Mouse (Mus musculus): Measurements from ENCODE around the gene Bysl. TPM values are rescaled to one million over a fixed set of nuclear protein-coding genes. Genes with fewer than 3 reads are reported as not detected.
A peak's percentile ranks its signal among the peaks of the same experiment; 100 is the strongest.

Bysl gene
- polyA plus RNA-seq, 1 experiment from 2014 or later = 31.9 TPM

GRCm38 (mm10) chr17:47578655-47579054 lies 32.6 kb downstream of the Bysl start:
- WGBS = 89% methylated on average over 6 of the region's 6 CpGs
- H3K9ac ChIP-seq (replicated peaks) = no peak overlapping the region
- no peak for ATAC-seq
- no peak overlapping the region for H3K4me2 ChIP-seq (replicated peaks)
- H3K4me3 ChIP-seq (replicated peaks) = no peak overlapping the region
- H3K27ac ChIP-seq = no peak overlapping the region
- no peaks in the 10 kb centered on the region for H3K36me3 ChIP-seq
- no peaks in the 10 kb centered on the region for H3K9me3 ChIP-seq
- no peaks in the 10 kb centered on the region for H3K27me3 ChIP-seq
- H3K4me1 ChIP-seq (replicated peaks) = no peaks in the 10 kb centered on the region

DNA sequence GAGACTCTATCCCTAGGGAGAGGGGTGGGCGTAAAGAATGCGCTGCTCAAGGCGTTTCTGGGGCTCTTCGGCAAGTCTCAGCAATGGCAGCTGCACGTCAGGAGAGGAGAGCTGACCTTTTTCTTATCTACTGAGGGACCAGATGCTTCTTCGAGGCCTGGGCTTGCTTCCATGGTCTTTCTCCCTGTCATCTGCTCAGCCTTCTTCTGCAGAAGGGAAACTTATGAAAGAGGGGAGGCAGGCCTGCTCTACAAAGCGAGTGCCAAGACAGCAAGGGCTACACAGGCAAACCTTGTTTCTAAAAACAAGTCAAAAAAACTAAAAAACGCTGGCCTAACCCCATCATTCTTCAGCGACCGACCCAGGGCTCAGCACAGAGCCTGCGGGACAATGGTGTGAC lies 36.5 kb downstream of the Bysl start:
- Histone ChIP-seq H3K9ac (replicated peaks) (no peak overlapping the region), H3K4me2 (replicated peaks) (no peak overlapping the region), H3K27me3 (no peaks in the 10 kb centered on the region), H3K9me3 (no peaks in the 10 kb centered on the region), H3K4me3 (replicated peaks) (no peak overlapping the region), H3K27ac (no peak overlapping the region), H3K4me1 (replicated peaks) (no peaks in the 10 kb centered on the region), H3K36me3 (no peaks in the 10 kb centered on the region)
- ATAC-seq = no peak
- WGBS = 75% methylated on average over 11 of the region's 11 CpGs

DNA sequence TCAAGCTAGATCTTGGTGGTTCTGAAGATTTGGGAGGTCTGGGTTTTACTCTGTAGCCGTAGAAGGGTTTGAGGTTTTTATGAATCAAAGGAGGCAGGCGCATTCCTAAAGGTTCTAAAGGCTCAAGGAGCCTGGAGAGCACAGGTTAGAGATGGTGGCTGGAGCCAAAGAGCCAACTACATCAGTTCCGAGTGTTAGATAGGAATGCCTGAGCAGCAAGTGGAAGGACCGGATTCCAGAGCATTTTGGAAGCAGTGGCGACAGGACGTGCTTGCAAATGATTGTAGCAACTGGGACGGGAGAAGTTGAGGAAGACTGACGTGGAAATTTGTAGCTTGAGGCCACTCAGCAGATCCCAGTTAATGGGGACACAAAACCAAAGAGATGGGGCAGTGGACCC lies 37.3 kb downstream of the Bysl start:
- Histone ChIP-seq H3K9ac (replicated peaks) (no peak overlapping the region), H3K27ac (no peak overlapping the region), H3K27me3 (no peaks in the 10 kb centered on the region), H3K36me3 (no peaks in the 10 kb centered on the region), H3K9me3 (no peaks in the 10 kb centered on the region), H3K4me2 (replicated peaks) (no peak overlapping the region), H3K4me1 (replicated peaks) (peaks cover 5% of the 10 kb centered on the region; the same call in 1 of the 2 replicates), H3K4me3 (replicated peaks) (no peak overlapping the region)
- ATAC-seq = no peak
- 82% methylated on average over 8 of the region's 8 CpGs for WGBS

DNA sequence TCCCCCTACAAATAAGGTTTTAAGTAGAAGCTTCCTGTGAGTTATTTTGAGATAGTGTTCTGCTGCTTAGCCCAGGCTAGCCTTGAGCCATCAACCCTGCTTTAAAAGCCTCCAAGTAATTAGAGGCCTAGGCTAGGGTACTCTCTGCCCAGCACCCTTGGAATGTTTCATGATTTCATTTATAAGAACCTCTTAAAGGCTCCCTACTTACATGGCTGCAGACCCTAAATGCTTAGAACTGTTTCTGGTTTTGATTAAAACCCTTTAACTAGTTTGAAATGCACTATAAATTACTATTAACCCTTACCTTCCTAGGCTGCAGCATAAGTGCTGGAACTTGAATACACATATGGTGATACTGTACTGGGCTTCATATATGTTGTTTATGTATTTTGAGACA lies 38.9 kb downstream of the Bysl start:
- no peak overlapping the region for H3K9ac ChIP-seq (replicated peaks)
- no peaks in the 10 kb centered on the region for H3K9me3 ChIP-seq
- no peak overlapping the region for H3K4me3 ChIP-seq (replicated peaks)
- H3K4me2 ChIP-seq (replicated peaks) = no peak overlapping the region
- H3K27ac ChIP-seq = no peak overlapping the region
- H3K36me3 ChIP-seq = no peaks in the 10 kb centered on the region
- no peak for ATAC-seq
- no peaks in the 10 kb centered on the region for H3K27me3 ChIP-seq
- H3K4me1 ChIP-seq (replicated peaks) = peaks cover 8% of the 10 kb centered on the region; the same call in 1 of the 2 replicates

DNA sequence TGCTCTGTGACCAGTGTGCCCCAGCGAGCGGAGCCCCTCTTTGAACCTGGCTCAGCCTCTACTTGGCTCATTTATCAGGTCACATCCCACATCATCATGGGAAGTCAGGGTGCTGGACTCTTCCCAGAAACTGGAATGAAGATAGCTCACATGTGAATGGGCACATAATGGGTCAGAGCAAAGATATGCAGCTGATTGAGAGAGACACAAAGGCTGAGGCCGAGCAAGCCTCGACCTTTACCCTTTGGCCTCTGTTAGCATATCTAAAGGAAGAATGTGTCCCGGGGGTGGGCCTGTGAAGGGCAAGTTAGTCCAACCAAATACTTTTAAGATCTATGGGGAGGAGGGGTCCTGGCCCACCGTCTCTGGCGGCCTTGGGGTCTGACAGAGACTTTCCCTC lies 39.7 kb downstream of the Bysl start:
- 13% methylated on average over 7 of the region's 7 CpGs for WGBS
- H3K27ac ChIP-seq = no peak overlapping the region
- no peak overlapping the region for H3K9ac ChIP-seq (replicated peaks)
- H3K36me3 ChIP-seq = no peaks in the 10 kb centered on the region
- no peak overlapping the region for H3K4me3 ChIP-seq (replicated peaks)
- H3K9me3 ChIP-seq = no peaks in the 10 kb centered on the region
- peaks cover 8% of the 10 kb centered on the region; the same call in 1 of the 2 replicates for H3K4me1 ChIP-seq (replicated peaks)
- no peaks in the 10 kb centered on the region for H3K27me3 ChIP-seq
- ATAC-seq = no peak
- no peak overlapping the region for H3K4me2 ChIP-seq (replicated peaks)

- H3K27ac ChIP-seq = no peak overlapping the region
- no peak overlapping the region for H3K9ac ChIP-seq (replicated peaks)
- H3K4me3 ChIP-seq (replicated peaks) = no peak overlapping the region
- H3K36me3 ChIP-seq = no peaks in the 10 kb centered on the region
- 43% methylated on average over 10 of the region's 10 CpGs for WGBS
- peak; percentile 53; the same call in 1 of the 2 replicates for ATAC-seq
- H3K4me1 ChIP-seq (replicated peaks) = peaks cover 10% of the 10 kb centered on the region; the same call in 1 of the 2 replicates
- no peaks in the 10 kb centered on the region for H3K27me3 ChIP-seq
- H3K4me2 ChIP-seq (replicated peaks) = no peak overlapping the region
- no peaks in the 10 kb centered on the region for H3K9me3 ChIP-seq
Observed at GRCm38 (mm10) chr17:47568951-47569527, 42.3 kb downstream of the Bysl start.

GRCm38 (mm10) chr17:47568389-47568788 lies 42.9 kb downstream of the Bysl start:
- WGBS = 95% methylated on average over 3 of the region's 3 CpGs
- H3K9ac ChIP-seq (replicated peaks) = no peak overlapping the region
- H3K9me3 ChIP-seq = no peaks in the 10 kb centered on the region
- no peak overlapping the region for H3K4me3 ChIP-seq (replicated peaks)
- no peak for ATAC-seq
- no peaks in the 10 kb centered on the region for H3K36me3 ChIP-seq
- no peak overlapping the region for H3K4me2 ChIP-seq (replicated peaks)
- no peaks in the 10 kb centered on the region for H3K27me3 ChIP-seq
- H3K4me1 ChIP-seq (replicated peaks) = peaks cover 10% of the 10 kb centered on the region; the same call in 1 of the 2 replicates
- H3K27ac ChIP-seq = no peak overlapping the region

GRCm38 (mm10) chr17:47567271-47567670 lies 44.0 kb downstream of the Bysl start:
- ATAC-seq = no peak
- Histone ChIP-seq H3K4me3 (replicated peaks) (no peak overlapping the region), H3K36me3 (no peaks in the 10 kb centered on the region), H3K27ac (0 out of 2 replicates have a peak overlapping the region, but pooled peaks have one; percentile 14), H3K9me3 (no peaks in the 10 kb centered on the region), H3K27me3 (no peaks in the 10 kb centered on the region), H3K4me2 (replicated peaks) (no peak overlapping the region), H3K9ac (replicated peaks) (no peak overlapping the region), H3K4me1 (replicated peaks) (peaks cover 10% of the 10 kb centered on the region; the same call in 1 of the 2 replicates)
- 94% methylated on average over 3 of the region's 3 CpGs for WGBS

- Histone ChIP-seq H3K4me2 (replicated peaks) (no peak overlapping the region), H3K9ac (replicated peaks) (no peak overlapping the region), H3K4me3 (replicated peaks) (no peak overlapping the region), H3K4me1 (replicated peaks) (peaks cover 10% of the 10 kb centered on the region; the same call in 1 of the 2 replicates), H3K36me3 (no peaks in the 10 kb centered on the region), H3K27ac (no peak overlapping the region), H3K27me3 (no peaks in the 10 kb centered on the region), H3K9me3 (no peaks in the 10 kb centered on the region)
- peak; percentile 73 for ATAC-seq
- WGBS = 14% methylated on average over 2 of the region's 2 CpGs
Observed at GRCm38 (mm10) chr17:47566133-47566532, 45.2 kb downstream of the Bysl start.

GRCm38 (mm10) chr17:47564612-47565011 lies 46.7 kb downstream of the Bysl start:
- 89% methylated on average over 5 of the region's 5 CpGs for WGBS

GRCm38 (mm10) chr17:47562875-47563274 lies 48.4 kb downstream of the Bysl start:
- H3K27me3 ChIP-seq = no peaks in the 10 kb centered on the region
- 81% methylated on average over 6 of the region's 6 CpGs for WGBS
- no peak overlapping the region for H3K9ac ChIP-seq (replicated peaks)
- 0 out of 2 replicates have a peak, but pooled peaks cover 2% of the 10 kb centered on the region for H3K4me1 ChIP-seq (replicated peaks)
- H3K27ac ChIP-seq = no peak overlapping the region
- H3K36me3 ChIP-seq = no peaks in the 10 kb centered on the region
- ATAC-seq = no peak
- H3K9me3 ChIP-seq = no peaks in the 10 kb centered on the region
- no peak overlapping the region for H3K4me3 ChIP-seq (replicated peaks)
- H3K4me2 ChIP-seq (replicated peaks) = no peak overlapping the region

More at GRCm38 (mm10) chr17:47564612-47565011, 46.7 kb downstream of the Bysl start:
- Histone ChIP-seq H3K27ac (no peak overlapping the region), H3K9ac (replicated peaks) (no peak overlapping the region), H3K4me1 (replicated peaks) (peaks cover 10% of the 10 kb centered on the region; the same call in 1 of the 2 replicates), H3K36me3 (no peaks in the 10 kb centered on the region), H3K27me3 (no peaks in the 10 kb centered on the region), H3K4me2 (replicated peaks) (no peak overlapping the region), H3K9me3 (no peaks in the 10 kb centered on the region), H3K4me3 (replicated peaks) (no peak overlapping the region)
- ATAC-seq = no peak

GRCm38 (mm10) chr17:47559726-47560125 lies 51.6 kb downstream of the Bysl start:
- H3K4me1 ChIP-seq (replicated peaks) = no peaks in the 10 kb centered on the region
- ATAC-seq = no peak
- 73% methylated on average over 6 of the region's 6 CpGs for WGBS

DNA sequence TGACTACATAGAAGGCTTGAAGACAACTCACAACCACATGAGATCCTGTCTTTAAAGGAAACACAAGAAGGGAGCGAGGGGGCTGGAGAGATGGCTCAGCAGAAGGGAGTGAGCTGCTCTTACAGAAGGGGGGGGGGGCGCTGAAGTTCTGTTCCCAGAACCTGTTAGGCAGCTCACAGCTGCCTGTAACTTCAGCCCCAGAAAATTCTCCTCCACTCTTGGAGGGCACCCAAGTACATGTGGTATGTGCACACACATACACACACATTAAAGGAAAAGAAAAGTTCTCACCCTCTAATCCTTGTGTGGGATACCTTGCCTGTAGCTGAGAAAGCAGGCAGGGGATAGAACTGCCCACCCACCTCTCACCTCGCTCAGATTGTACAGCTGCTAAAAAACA lies 54.1 kb downstream of the Bysl start:
- 63% methylated on average over 3 of the region's 3 CpGs for WGBS
- H3K4me3 ChIP-seq (replicated peaks) = no peak overlapping the region
- H3K27me3 ChIP-seq = no peaks in the 10 kb centered on the region
- no peaks in the 10 kb centered on the region for H3K9me3 ChIP-seq
- H3K27ac ChIP-seq = no peak overlapping the region
- ATAC-seq = no peak
- H3K9ac ChIP-seq (replicated peaks) = no peak overlapping the region
- no peaks in the 10 kb centered on the region for H3K4me1 ChIP-seq (replicated peaks)
- no peaks in the 10 kb centered on the region for H3K36me3 ChIP-seq
- no peak overlapping the region for H3K4me2 ChIP-seq (replicated peaks)

More at GRCm38 (mm10) chr17:47559726-47560125, 51.6 kb downstream of the Bysl start:
- H3K4me2 ChIP-seq (replicated peaks) = no peak overlapping the region
- no peak overlapping the region for H3K9ac ChIP-seq (replicated peaks)
- no peaks in the 10 kb centered on the region for H3K27me3 ChIP-seq
- H3K4me3 ChIP-seq (replicated peaks) = no peak overlapping the region
- H3K27ac ChIP-seq = no peak overlapping the region
- no peaks in the 10 kb centered on the region for H3K9me3 ChIP-seq
- H3K36me3 ChIP-seq = no peaks in the 10 kb centered on the region

Measured in midbrain, embryonic 13.5 days (tissue).